Mouse (Mus musculus) cerebellum, postnatal 25 days (tissue): Measurements from ENCODE around the gene Nhsl2.
"Not testable (repeated sequence)": the region's sequence is repeated elsewhere in the genome, so short reads cannot be mapped to it uniquely, and the experiment has no call there.

Experiments used
- DNase-seq, 2 experiments: peaks; one replicate each; pipeline ENCODE4 v3.0.0; 2021; ENCODE audit warnings: mixed read lengths in 2 of 2

The Nhsl2 gene

DNA sequence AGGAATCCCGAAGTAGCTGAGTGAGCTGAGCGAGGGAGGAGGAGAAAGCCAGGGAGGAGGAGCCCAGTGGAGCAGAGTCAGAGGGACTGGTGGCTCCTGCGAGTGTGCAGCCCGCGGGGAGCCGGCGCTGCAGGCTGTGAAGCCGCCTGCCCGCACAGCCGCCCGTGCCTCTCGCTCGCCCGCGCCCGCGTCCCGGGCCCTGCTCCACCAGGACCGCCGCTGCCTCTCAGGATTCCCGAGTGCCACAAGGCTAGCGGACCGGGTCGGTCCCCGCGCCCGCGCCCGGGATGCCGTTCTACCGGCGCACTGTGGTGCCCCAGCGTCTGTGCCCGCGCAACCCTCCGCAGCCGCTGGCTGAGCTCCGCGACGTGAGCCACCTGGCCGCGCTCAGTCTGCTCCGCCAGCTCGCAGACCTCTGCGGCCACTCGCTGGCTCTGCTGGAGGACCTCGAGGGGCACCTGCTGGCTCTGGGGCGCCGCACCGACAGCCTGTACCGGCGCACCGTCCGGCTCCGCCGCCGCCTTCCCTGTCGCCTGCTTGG lies at the start of gene Nhsl2:
TSS of gene Nhsl2 (plus strand) at position 105 of the 541 bp plus-strand sequence.
- peak; percentile 78 to 81 for DNase-seq

DNA sequence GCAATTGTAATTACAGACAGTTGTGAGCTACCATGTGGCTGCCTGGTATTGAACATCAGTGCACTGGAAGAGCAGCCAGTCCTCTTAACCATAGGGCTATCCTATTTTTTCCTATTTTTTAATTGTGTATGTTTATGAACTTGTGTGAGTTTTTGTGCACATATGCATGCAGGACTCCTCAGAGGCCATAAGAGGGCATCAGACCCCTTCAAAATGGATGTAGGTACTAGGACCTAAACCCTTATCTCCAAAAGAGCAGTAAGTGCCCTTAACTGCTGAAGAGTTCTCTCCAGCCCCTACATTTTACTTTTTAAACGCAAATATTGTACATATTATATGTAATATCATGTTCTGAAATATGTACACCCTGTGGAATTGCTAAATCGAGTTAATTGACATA lies 43.7 kb upstream of the Nhsl2 start:
- DNase-seq = peak in 1 of 2 experiments; percentile 42

DNA sequence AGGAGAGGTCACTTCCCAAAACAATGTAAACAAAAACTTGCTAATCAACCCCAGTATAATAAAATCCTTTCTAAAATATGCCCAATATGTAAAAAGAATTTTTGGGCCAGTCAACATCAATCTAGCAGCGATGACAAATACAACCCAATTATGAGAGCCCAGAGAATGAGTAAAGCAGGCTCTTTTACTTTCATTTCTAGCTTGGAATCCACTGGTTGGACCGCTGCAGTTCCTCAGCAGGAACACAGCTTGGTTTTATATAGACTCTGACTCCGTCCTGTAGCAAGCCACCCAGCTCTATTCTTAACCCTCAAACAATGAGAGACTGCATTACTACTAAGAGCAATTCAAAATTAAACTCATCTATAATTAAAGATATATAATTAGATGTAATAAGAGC lies 37.4 kb upstream of the Nhsl2 start:
- DNase-seq = no peak

DNA sequence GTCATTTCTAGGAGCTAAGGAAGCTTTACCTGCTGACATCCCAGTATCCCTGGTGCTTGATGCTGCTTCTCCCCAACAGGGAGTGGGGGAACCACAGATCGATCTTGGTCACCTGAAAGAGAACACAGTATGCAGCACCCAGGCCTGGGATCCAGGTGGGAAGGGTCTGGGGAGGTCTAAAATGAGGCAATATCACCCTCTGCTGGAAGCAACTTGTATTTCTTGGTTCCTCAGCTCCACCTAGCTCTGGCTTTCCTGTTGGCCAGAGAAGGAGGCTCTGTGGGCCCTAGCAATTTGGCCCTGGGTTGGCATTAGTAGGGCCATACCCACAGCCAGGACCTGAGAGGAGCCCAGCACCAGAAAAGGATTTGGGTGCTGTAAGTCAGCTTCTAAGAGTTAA lies 30.0 kb upstream of the Nhsl2 start:
- peak; percentile 13 to 14 for DNase-seq

DNA sequence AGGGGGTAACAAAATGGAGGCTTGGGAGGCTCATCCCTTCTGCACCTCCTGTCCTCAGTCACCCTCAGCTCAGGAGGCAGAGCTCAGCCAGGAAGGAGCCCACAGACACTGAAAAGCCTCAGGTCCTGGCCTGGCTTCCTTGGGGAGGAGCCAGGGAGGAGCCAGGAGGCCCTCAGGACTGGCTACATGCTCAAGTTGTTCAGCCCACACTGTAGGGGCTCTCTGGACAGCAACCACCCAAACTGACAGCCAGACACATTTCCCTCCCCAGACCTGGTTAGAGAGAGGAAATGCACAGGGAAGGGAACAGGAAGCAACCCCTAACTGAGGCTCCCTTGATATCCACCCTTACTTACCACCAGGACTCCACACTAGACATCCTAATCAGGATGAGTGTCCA lies 29.2 kb upstream of the Nhsl2 start:
- DNase-seq = not testable (repeated sequence)

DNA sequence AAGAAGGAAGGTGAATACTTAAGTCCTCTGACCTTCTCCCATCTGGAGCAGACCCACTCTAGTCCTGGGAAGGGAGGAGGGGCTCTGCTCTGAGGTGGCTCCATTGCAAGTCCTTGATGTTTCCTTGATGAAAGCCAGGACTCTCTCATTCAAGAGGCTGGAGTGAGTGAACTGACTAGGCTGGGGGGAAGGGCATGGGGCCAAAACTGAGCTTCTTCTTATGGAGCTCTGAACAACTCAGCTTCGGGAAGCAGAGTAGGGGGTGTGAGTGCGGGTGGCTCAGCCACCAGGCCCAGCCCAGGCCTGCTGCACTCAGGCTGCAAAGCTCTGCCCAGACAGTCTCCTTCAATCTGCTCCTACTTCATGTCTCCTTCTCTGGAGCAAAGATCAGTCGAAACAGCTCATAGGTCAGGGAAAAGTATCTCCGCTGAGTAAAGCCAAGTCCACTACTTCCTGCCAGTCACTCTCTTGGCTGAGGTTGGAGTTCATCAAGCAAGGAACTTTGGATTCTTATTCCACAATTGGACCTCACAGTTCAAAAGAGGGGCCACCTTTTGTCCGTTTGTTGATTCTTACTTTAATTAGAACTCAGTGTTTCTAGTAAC lies 1.9 kb upstream of the Nhsl2 start:
- DNase-seq = no peak

DNA sequence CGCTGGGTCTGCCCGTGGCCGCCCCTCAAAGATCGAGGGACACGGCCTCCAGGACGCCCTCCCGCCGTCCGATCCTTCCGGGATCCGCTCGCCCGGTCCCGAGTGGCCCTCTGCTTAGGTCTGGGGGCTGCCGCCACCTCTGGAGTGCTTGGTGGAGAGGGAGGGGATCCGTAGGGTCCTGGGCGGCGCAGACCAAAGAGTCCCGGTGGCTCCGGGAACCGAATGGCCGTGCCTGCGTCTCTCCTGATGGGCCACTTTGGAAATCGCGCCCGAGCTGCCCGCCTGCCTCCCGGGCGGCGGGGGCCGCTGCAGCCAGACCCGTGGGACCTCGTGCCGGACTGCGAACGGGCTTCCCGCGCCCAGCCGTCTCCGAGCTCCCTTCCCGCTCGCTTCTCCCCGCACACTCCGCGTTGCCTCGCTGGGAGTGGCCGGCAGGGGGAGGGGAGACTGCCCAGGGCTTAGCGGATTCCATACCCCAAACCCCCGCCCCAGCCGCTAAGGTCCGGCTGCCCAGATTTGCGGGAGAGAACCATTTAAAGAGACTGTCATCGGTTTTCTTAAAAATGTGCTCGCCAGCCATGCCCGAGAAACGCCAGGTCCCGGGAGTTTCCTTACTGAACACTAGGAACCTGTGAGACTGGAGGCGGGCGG lies 841 bp downstream of the Nhsl2 start:
- peak; percentile 60 to 73 for DNase-seq

DNA sequence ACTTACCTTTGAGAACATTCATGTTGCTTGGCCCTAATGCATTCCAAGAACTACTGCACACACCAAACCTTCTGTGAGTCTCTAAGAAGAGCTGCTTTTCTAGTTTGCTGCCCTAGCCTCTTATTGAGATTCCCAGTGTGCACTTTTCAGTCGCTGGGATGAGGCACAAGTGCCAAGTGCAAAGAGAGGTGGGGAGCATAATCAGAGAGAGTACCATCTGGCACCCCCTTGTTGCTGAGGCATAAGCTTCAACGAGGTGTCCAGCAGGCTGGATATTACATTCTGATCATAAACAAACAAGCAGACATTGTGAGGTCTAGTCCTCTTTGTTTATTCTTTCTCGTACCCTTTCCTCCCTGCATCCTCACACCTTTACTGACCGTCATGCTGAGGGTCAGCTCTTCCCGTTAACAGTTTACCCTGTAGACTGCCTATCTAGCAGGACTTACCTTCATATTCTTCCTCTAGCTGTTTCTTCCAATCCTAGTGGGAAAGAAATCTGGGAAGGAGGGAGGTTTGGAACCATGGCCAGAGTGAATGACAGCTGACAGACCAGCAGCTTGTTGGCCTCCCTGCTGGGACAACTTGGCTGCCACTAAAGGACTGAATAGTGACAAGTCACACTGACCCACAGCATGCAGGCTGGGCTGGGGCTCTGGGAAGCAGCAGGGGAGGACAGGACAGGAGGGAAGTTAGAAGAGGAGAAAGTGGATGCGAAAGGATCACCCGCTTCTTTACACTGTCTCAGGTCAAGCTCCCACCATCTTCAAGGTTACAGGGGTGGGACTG lies 2.6 kb downstream of the Nhsl2 start:
- DNase-seq = peak; percentile 66 to 80

DNA sequence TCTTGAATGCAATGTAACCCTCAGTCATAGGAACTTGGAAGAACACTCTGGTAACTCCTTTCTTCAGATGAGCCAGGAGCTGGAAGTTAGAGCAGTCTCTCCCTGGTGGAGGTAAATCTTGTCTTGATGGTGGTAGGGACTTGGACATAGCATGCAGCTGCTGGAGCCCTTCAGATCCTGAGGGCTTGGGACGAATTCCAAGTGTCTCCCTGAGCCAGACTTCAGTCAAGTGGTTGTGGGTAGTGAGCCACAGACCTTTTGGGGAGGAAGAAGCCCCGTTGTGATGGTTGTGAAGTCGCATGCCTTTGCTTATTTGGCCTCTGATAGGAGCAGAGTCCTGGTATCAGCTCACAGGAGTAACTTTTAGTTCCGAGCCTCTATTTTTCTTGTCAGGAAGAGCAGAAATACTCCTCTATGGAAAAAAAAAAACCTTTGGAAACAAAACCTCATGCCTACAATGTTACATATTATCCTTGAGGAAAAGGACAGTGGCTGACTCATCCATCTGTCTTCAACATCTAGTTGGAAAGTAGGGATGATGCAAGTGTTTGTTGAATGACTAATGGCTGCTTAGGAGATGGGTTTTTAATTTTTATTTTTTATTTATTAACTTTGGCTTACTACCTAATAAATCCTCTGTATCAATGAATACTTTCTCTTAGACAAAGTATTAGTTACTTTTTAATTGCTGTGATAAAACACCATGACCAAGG lies 14.6 kb downstream of the Nhsl2 start:
- DNase-seq = peak in 1 of 2 experiments; percentile 28

DNA sequence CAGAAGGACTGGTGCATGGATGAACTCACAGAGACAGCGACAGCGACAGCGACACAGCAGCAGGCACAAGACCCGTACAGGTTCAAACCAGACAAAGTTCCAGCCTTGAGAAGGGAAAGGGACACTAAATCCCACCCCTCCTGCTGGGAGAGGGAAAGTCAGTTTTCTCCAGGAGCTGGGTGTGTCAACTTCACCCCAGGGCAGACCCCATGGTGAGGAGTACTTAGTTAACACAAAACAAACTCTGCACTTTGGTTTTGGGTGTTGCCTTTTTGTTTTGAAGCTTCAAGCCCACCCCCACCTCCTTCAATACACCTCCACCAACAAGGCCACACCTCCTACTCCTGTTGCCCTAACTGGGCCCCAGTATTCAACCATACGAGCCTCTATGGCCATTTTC lies 15.6 kb downstream of the Nhsl2 start:
- DNase-seq = no peak

DNA sequence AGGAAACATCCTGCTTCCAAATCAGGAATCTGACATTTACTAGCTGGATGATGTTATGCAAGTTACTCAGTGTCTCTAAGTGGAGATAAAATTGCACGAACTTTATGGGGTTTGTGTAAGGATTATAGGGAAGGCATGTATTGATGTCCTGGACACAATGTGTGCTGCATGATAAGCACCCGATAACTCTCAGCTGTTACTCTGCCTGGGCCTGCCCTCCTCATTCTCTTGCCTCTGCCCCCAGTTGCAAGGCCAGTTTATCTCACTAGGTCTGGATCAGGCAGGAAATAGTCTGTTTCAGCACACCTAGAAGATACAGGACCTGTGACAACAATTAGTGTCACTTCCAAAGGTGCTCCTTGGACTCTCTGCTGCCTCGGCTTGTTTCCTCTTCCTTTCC lies 25.0 kb downstream of the Nhsl2 start:
- no peak for DNase-seq

DNA sequence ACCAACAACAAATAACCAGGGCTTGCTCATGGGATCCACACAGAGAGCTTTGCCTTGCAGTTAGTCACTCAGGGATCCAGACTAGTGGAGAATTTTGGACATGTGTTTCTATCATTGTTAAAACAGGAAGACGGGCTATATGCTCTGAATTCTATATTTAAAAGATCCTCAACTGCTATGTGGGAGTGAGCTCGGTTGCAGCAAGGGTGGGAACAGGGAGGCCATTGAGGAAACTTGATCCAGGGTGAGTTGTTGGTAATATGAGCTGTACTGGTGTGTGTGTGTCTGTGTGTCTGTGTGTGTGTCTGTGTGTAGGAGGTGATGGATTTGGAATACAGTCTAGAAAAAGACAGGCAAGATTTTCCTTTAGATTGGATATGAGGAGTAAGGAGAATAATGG lies 25.7 kb downstream of the Nhsl2 start:
- no peak for DNase-seq

DNA sequence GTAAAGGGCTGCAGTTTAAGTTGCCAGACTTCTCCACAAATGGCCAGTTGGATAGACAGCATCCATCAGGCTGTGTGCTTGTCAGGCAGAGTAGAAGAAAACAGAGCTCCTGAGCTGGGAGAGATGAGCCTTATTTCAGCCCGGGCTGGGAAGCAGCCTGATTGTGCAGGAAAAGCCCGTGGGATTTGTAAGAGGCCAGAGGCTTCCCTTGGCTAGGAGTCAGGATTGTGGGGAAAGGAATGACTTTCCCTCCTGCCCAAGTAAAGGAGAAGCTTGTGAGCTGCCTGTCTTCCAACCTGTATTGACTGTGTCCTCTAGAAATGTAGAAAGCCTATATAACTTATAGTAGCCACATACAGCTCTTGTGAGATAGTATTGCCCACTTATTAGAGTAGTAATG lies 27.0 kb downstream of the Nhsl2 start:
- DNase-seq = no peak

DNA sequence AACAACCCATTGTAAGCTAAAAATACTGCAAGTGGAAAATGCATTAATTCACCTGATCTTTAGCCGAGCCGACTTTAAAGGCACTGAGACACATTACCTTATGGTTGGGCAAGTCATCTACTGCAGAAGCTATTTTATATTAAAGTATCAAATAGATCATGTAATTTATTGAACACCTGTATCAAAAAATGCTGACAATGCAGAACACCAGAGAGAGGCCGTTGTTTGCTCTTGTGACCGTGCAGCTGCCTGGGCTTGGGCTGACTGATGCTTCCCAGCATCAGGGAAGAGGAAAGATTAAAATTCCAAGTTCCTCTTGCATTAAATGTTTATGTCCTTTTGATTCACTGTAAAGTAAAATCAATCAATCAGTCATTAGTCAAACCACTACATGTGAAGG lies 28.7 kb downstream of the Nhsl2 start:
- no peak for DNase-seq

DNA sequence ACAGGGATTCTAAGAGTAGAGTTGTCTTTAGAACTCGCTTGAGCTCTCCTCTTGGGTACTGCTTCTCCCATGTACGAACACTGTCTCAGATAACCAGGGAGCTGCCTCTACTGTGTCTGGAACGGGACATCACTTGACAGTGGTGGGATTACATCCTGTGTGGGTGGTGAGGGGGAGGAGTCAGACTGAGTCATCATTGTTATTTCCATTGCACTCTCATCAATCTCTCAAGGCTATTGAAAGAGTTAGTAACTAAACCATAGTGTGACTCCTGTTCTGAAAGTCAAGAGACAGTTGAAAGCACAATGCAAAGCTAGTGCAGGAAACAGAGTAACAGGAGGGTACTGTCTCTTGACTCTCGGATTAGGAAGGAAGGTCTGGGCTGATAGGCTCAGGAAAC lies 29.4 kb downstream of the Nhsl2 start:
- no peak for DNase-seq

DNA sequence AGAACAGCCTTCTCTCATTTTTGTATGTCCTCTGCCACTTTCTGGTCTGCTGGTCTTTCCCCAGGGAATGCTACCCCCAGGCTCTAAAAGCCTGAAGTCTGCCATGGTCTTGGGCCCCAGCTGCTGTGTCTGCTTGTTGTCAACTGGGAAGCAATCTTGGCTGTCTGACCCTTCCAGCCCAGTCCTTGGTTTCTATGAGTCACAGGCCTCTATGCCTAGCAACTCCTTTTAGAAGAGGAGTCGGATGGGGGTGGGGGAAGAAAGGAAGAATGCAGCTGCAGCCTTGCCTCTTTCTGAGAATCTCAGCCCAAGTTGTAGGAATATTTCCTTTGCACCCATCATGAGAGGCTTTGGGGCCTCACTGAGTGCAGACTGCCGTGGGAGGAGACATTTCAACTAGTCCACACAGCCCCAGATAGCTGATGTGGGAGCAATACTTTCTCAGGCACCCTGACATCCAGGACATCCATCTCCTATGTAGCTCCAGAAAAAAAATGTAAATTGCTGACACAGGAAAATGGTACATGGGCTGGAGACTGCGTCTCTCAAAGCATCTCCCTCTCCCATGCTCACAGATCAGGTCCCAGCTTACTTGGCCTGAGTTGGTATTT lies 33.1 kb downstream of the Nhsl2 start:
- no peak for DNase-seq

DNA sequence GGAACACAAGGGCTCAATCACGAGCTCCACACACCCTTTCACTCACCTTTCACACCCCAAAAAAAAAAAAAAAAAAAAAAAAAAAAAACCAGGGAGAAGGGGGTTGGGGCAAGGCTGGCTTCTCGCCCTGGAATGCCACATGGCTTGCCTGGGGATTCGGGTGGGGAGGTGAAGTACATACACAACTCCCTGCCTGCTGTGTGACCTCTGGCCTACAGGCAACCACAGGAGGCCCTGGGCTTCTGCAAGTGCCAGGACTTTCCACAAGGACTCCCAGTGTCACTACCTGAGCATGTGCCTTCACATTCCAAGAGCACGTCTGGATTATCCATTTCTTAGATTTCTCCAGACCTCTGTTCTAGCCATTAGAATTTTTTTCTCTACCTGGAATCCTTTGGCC lies 40.2 kb downstream of the Nhsl2 start:
- peak in 1 of 2 experiments; percentile 34 for DNase-seq

DNA sequence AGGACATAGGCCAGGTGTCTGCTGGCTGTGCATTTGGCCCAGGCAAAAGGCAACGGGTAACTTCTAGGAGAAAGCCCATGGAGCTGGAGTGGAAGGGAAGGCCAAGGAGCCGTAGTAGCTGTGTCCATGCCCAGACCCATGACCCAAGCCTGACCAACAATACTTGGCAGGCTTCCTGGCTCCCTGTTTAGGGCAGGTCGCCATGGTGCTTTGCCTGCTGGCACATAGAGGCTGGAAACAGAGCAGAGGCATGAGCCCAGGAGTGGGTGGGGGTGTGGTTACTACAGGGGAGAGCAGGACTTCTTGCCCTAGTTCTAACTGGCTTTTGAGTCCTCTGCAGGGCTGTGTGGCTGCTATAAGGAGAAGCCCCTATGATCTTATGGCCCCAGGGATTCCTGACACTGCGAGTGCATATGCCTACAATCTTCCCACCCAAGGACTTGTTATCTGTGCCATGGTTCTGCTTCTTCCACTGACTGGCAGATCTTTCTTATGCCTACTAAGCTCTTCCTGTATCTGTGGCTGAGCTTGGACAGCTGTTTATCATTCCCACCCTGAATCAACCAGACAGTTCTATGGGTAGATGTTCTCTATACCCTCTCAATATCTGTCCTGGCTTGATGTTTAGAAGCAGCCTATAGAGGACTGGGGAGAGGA lies 40.8 kb downstream of the Nhsl2 start:
- DNase-seq = peak; percentile 86

DNA sequence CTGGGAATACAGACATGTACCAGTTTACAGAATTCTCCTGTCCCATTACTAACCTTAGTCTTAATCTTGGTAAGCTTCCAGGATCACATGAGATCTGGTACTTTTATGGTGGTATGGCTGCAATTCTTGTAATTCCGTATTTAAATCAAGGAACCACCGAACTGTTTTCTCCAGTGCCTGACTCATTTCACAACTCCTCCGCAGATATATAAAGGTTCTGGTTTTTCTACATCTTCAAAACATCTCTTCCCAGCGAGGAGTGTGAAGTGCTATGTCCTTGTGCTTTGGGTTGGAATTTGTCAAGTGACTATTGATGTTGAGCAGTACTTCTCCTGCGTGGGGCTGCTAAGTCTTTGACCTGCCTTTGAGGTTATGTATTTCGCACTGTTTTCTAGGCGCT lies 44.6 kb downstream of the Nhsl2 start:
- no peak for DNase-seq

DNA sequence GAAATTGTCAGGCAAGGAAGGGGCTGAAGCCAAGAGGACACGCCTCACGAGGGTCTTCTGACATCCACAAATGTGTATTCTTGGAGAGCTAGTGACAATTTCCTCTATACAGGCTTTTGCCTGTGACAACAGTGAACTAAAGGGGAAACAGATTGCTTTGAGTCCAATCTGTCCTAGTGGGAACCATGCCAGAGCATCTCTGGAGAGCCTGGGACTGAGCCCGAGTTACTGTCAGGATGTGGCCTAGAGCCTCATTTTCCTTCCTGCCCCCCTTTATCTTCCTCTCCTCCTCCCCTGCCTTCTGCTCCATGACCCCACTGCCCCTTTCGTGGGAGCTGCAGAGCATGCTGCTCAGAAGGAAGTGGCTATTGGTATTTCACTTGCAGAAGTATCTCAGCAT lies 49.2 kb downstream of the Nhsl2 start:
- peak; percentile 76 to 84 for DNase-seq

DNA sequence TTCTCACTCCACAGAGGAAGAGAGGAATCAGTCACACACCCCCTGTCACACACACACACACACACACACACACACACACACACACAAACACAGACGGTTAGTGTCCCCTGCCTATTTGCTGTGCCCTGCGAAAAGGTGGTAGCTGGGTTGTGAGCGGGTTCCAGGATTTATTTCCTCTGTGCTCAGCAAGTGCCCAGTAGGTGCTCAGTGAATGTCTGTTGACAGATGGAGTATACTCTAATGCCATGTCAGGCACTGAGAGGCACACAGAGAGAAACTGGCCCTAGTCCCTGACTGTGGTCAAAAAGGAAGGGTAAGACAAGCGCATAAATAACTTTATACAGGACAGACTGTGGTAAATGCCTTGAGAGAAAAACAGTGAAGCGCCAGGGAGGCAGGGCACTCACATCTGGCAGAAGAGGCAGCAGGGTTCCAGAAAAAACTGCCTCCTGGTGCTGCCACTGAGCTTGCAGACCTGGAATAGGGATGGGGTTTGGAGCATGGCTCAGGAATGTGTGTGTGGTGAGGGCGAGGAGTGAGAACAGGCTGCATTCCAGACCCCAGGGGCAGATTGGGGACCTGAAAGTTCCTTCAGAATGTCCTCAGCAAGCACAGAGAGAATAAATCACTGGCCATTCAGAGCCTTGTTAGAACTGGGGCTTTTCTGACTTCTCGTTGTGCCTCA lies 52.8 kb downstream of the Nhsl2 start:
- DNase-seq = peak; percentile 59 to 73

DNA sequence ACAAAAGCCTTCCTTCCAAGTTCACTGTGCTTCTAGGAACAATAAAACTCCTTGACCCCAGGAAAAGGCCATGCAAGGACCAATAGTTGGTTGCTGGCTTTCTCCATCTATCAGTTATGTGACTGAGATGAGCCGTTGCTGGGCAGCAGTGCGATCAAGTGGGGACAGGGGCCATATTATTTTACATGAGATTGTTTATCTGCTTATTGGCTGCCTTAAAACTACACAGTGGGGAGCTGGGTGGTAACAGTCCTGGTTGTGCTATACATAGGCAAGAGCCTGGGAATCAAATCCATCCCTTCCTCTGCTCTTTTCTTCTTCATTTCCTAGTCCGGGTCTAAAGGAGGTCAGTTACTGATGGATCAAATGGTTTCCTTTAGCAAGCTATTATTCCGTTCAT lies 53.4 kb downstream of the Nhsl2 start:
- no peak for DNase-seq
